Mouse (Mus musculus) midbrain, embryonic 10.5 days (tissue): ENCODE data around the gene Mrtfb. TPM values are rescaled to one million over a fixed set of nuclear protein-coding genes. Genes with fewer than 3 reads are reported as not detected.
"Not testable (repeated sequence)": the region's sequence is repeated elsewhere in the genome, so short reads cannot be mapped to it uniquely, and the experiment has no call there.

Source experiments
- DNase-seq: peaks from one replicate; pipeline ENCODE4 v3.0.0-alpha.2; 2017; ENCODE audit warnings: low spot score
- H3K27ac ChIP-seq: fragments of 300-500 bp; sonication (generic); replicated peaks from 2 replicates; pipeline ENCODE4 v1.5.1; 2016; ENCODE audit warnings: mild to moderate bottlenecking
- H3K27me3 ChIP-seq: fragments of 300-500 bp; sonication (generic); 2 replicates; pipeline ENCODE4 v1.6.1; 2016; ENCODE audit warnings: low read depth, mild to moderate bottlenecking; ENCODE audit not compliant: poor library complexity, severe bottlenecking
- H3K36me3 ChIP-seq: fragments of 300-500 bp; sonication (generic); 2 replicates; pipeline ENCODE4 v1.6.1; 2016; ENCODE audit warnings: mild to moderate bottlenecking, moderate library complexity
- H3K4me1 ChIP-seq: fragments of 300-500 bp; sonication (generic); 2 replicates; pipeline ENCODE4 v1.6.1; 2016
- H3K4me3 ChIP-seq: fragments of 300-500 bp; sonication (generic); 2 replicates; pipeline ENCODE4 v1.5.1; 2016; ENCODE audit warnings: mild to moderate bottlenecking, moderate library complexity
- H3K9me3 ChIP-seq: fragments of 300-500 bp; sonication (generic); replicated peaks from 2 replicates; pipeline ENCODE4 v1.6.1; 2016; ENCODE audit warnings: mild to moderate bottlenecking
- WGBS: fragments of 180-500 bp; shearing (Covaris S2); methylation state at CpG from one replicate; pipeline ENCODE4 v1.1.7; 2016; 5-methylcytosine and 5-hydroxymethylcytosine counted together
- polyA plus RNA-seq: library from polyadenylated mRNA; unstranded; fragments of >200 nt; fragmentation: Nextera tagmentation; extraction: Ambion mirVana; gene quantifications from 2 replicates; pipeline ENCODE4 v1.2.1, GENCODE M21; 2016

The Mrtfb gene
- polyA plus RNA-seq, 1 experiment from 2014 or later = 14.9 TPM

- Histone ChIP-seq H3K4me3 (no peak overlapping the region), H3K27me3 (no peaks in the 10 kb centered on the region), H3K36me3 (no peaks in the 10 kb centered on the region), H3K27ac (no peak overlapping the region), H3K4me1 (no peaks in the 10 kb centered on the region), H3K9me3 (no peaks in the 10 kb centered on the region)
- DNase-seq = no peak
- 86% methylated on average over 5 of the region's 5 CpGs for WGBS
These were observed 80.4 kb downstream of the Mrtfb start for GRCm38 (mm10) chr16:13336503-13337230.

GRCm38 (mm10) chr16:13338094-13338493, 81.8 kb downstream of the Mrtfb start:
- Histone ChIP-seq H3K27ac (no peak overlapping the region), H3K27me3 (no peaks in the 10 kb centered on the region), H3K9me3 (no peaks in the 10 kb centered on the region), H3K4me1 (no peaks in the 10 kb centered on the region), H3K4me3 (no peak overlapping the region), H3K36me3 (no peaks in the 10 kb centered on the region)
- WGBS = 84% methylated on average over 4 of the region's 4 CpGs
- no peak for DNase-seq

- 89% methylated on average over 6 of the region's 6 CpGs for WGBS
- no peak overlapping the region for H3K4me3 ChIP-seq
- H3K9me3 ChIP-seq = no peaks in the 10 kb centered on the region
- no peak for DNase-seq
- H3K4me1 ChIP-seq = no peaks in the 10 kb centered on the region
- H3K27ac ChIP-seq = no peak overlapping the region
- H3K27me3 ChIP-seq = no peaks in the 10 kb centered on the region
- no peaks in the 10 kb centered on the region for H3K36me3 ChIP-seq
These were observed 83.2 kb downstream of the Mrtfb start for GRCm38 (mm10) chr16:13339433-13339832.

GRCm38 (mm10) chr16:13345822-13346221, 89.5 kb downstream of the Mrtfb start:
- not testable (repeated sequence) for H3K27ac ChIP-seq, H3K4me3 ChIP-seq, DNase-seq, H3K4me1 ChIP-seq, H3K36me3 ChIP-seq, H3K27me3 ChIP-seq, H3K9me3 ChIP-seq
- WGBS = 87% methylated on average over 2 of the region's 2 CpGs

GRCm38 (mm10) chr16:13350729-13351128, 94.4 kb downstream of the Mrtfb start:
- H3K27ac ChIP-seq = no peak overlapping the region
- 92% methylated on average over 4 of the region's 4 CpGs for WGBS

GRCm38 (mm10) chr16:13351268-13351667, 95.0 kb downstream of the Mrtfb start:
- Histone ChIP-seq H3K27ac (no peak overlapping the region), H3K27me3 (no peaks in the 10 kb centered on the region), H3K4me3 (no peak overlapping the region), H3K36me3 (no peaks in the 10 kb centered on the region), H3K4me1 (peaks cover 10% of the 10 kb centered on the region), H3K9me3 (no peaks in the 10 kb centered on the region)
- DNase-seq = no peak

More at GRCm38 (mm10) chr16:13350729-13351128, 94.4 kb downstream of the Mrtfb start:
- H3K9me3 ChIP-seq = no peaks in the 10 kb centered on the region
- no peaks in the 10 kb centered on the region for H3K36me3 ChIP-seq
- H3K27me3 ChIP-seq = no peaks in the 10 kb centered on the region
- H3K4me1 ChIP-seq = peaks cover 10% of the 10 kb centered on the region
- H3K4me3 ChIP-seq = no peak overlapping the region
- no peak for DNase-seq

GRCm38 (mm10) chr16:13353927-13354326, 97.6 kb downstream of the Mrtfb start:
- Histone ChIP-seq H3K4me3 (no peak overlapping the region), H3K4me1 (peaks cover 26% of the 10 kb centered on the region), H3K9me3 (no peaks in the 10 kb centered on the region), H3K27ac (peak overlapping the region; percentile 57; the same call in 1 of the 2 replicates), H3K27me3 (no peaks in the 10 kb centered on the region), H3K36me3 (no peaks in the 10 kb centered on the region)
- WGBS = 61% methylated on average over 4 of the region's 4 CpGs
- DNase-seq = no peak

- Histone ChIP-seq H3K27ac (peak overlapping the region; percentile 57; the same call in 1 of the 2 replicates), H3K27me3 (no peaks in the 10 kb centered on the region), H3K4me3 (no peak overlapping the region), H3K4me1 (peaks cover 29% of the 10 kb centered on the region), H3K36me3 (no peaks in the 10 kb centered on the region), H3K9me3 (no peaks in the 10 kb centered on the region)
- no peak for DNase-seq
- WGBS = 73% methylated on average over 5 of the region's 5 CpGs
These were observed 98.2 kb downstream of the Mrtfb start for GRCm38 (mm10) chr16:13354431-13354830.

- H3K9me3 ChIP-seq = no peaks in the 10 kb centered on the region
- peaks cover 29% of the 10 kb centered on the region for H3K4me1 ChIP-seq
- peak overlapping the region; percentile 41 for H3K4me3 ChIP-seq
- no peaks in the 10 kb centered on the region for H3K36me3 ChIP-seq
- H3K27ac ChIP-seq = peak overlapping the region; percentile 64
- peak; percentile 63 for DNase-seq
- WGBS = 29% methylated on average over 15 of the region's 15 CpGs
- H3K27me3 ChIP-seq = no peaks in the 10 kb centered on the region
These were observed 101.8 kb downstream of the Mrtfb start for GRCm38 (mm10) chr16:13357806-13358679.

- no peaks in the 10 kb centered on the region for H3K9me3 ChIP-seq
- no peaks in the 10 kb centered on the region for H3K36me3 ChIP-seq
- peaks cover 27% of the 10 kb centered on the region for H3K4me1 ChIP-seq
- no peak for DNase-seq
- no peaks in the 10 kb centered on the region for H3K27me3 ChIP-seq
- H3K27ac ChIP-seq = 0 out of 2 replicates have a peak overlapping the region, but pooled peaks have one; percentile 64
- H3K4me3 ChIP-seq = no peak overlapping the region
These were observed 102.5 kb downstream of the Mrtfb start for GRCm38 (mm10) chr16:13358741-13359140.

GRCm38 (mm10) chr16:13359405-13359858, 103.2 kb downstream of the Mrtfb start:
- Histone ChIP-seq H3K4me3 (no peak overlapping the region), H3K4me1 (peaks cover 23% of the 10 kb centered on the region), H3K27me3 (no peaks in the 10 kb centered on the region), H3K36me3 (no peaks in the 10 kb centered on the region), H3K27ac (no peak overlapping the region), H3K9me3 (no peaks in the 10 kb centered on the region)
- WGBS = 70% methylated on average over 9 of the region's 9 CpGs
- no peak for DNase-seq

GRCm38 (mm10) chr16:13360208-13360607, 103.9 kb downstream of the Mrtfb start:
- Histone ChIP-seq H3K36me3 (no peaks in the 10 kb centered on the region), H3K27me3 (no peaks in the 10 kb centered on the region), H3K4me1 (peaks cover 26% of the 10 kb centered on the region), H3K4me3 (no peak overlapping the region), H3K9me3 (no peaks in the 10 kb centered on the region), H3K27ac (no peak overlapping the region)
- DNase-seq = no peak

GRCm38 (mm10) chr16:13360835-13361234, 104.6 kb downstream of the Mrtfb start:
- peaks cover 26% of the 10 kb centered on the region for H3K4me1 ChIP-seq
- no peaks in the 10 kb centered on the region for H3K36me3 ChIP-seq
- no peak overlapping the region for H3K4me3 ChIP-seq
- WGBS = 94% methylated on average over 5 of the region's 5 CpGs
- DNase-seq = no peak
- no peaks in the 10 kb centered on the region for H3K9me3 ChIP-seq
- H3K27ac ChIP-seq = no peak overlapping the region
- no peaks in the 10 kb centered on the region for H3K27me3 ChIP-seq
